Mouse (Mus musculus): ENCODE results near the gene Cd83. TPM values are rescaled to one million over a fixed set of nuclear protein-coding genes. Genes with fewer than 3 reads are reported as not detected.

The Cd83 gene
- polyA plus RNA-seq, 1 experiment from 2014 or later: 17.7 TPM

GRCm38 (mm10) chr13:43773020-43773419 is 11.6 kb upstream of the Cd83 start:
- no peak overlapping the region for H3K4me3 ChIP-seq (ENCODE audit: low read length)
- 0 out of 2 replicates have a peak, but pooled peaks cover 2% of the 10 kb centered on the region for H3K27me3 ChIP-seq (ENCODE audit: control insufficient read depth, insufficient read depth, low read length)
- H3K4me2 ChIP-seq (ENCODE audit: low read depth, low read length): no peak overlapping the region
- ATAC-seq (replicated peaks; ENCODE audit: extremely low read depth, insufficient read depth, low FRiP score): no peak
- H3K9me3 ChIP-seq (replicated peaks; ENCODE audit: control insufficient read depth, low read length): no peaks in the 10 kb centered on the region
- no peak overlapping the region for H3K27ac ChIP-seq (ENCODE audit: low read length)
- WGBS: 91% methylated on average over 6 of the region's 6 CpGs
- H3K9ac ChIP-seq (ENCODE audit: low read length): no peak overlapping the region
- no peaks in the 10 kb centered on the region for H3K36me3 ChIP-seq (ENCODE audit: control insufficient read depth, insufficient read depth)
- peaks cover 13% of the 10 kb centered on the region for H3K4me1 ChIP-seq (ENCODE audit: control insufficient read depth, insufficient read depth, low read length)

- peak; percentile 49; the same call in 1 of the 2 replicates for ATAC-seq (replicated peaks; ENCODE audit: extremely low read depth, insufficient read depth, low FRiP score)
- H3K4me3 ChIP-seq (ENCODE audit: low read length): no peak overlapping the region
- H3K27ac ChIP-seq (ENCODE audit: low read length): no peak overlapping the region
- no peaks in the 10 kb centered on the region for H3K36me3 ChIP-seq (ENCODE audit: control insufficient read depth, insufficient read depth)
- H3K4me2 ChIP-seq (ENCODE audit: low read depth, low read length): no peak overlapping the region
- H3K27me3 ChIP-seq (ENCODE audit: control insufficient read depth, insufficient read depth, low read length): 0 out of 2 replicates have a peak, but pooled peaks cover 2% of the 10 kb centered on the region
- peaks cover 13% of the 10 kb centered on the region for H3K4me1 ChIP-seq (ENCODE audit: control insufficient read depth, insufficient read depth, low read length)
- no peaks in the 10 kb centered on the region for H3K9me3 ChIP-seq (replicated peaks; ENCODE audit: control insufficient read depth, low read length)
- no peak overlapping the region for H3K9ac ChIP-seq (ENCODE audit: low read length)
- 40% methylated on average over 15 of the region's 15 CpGs for WGBS
Measured at GRCm38 (mm10) chr13:43773965-43774566, 10.5 kb upstream of the Cd83 start.

GRCm38 (mm10) chr13:43774605-43775426 is 9.8 kb upstream of the Cd83 start:
- no peak overlapping the region for H3K9ac ChIP-seq (ENCODE audit: low read length)
- WGBS: 58% methylated on average over 13 of the region's 13 CpGs

GRCm38 (mm10) chr13:43775427-43775733 is 9.2 kb upstream of the Cd83 start:
- H3K4me1 ChIP-seq (ENCODE audit: control insufficient read depth, insufficient read depth, low read length): peaks cover 13% of the 10 kb centered on the region
- no peaks in the 10 kb centered on the region for H3K9me3 ChIP-seq (replicated peaks; ENCODE audit: control insufficient read depth, low read length)
- ATAC-seq (replicated peaks; ENCODE audit: extremely low read depth, insufficient read depth, low FRiP score): no peak
- H3K4me2 ChIP-seq (ENCODE audit: low read depth, low read length): no peak overlapping the region
- H3K27me3 ChIP-seq (ENCODE audit: control insufficient read depth, insufficient read depth, low read length): 0 out of 2 replicates have a peak, but pooled peaks cover 2% of the 10 kb centered on the region
- H3K36me3 ChIP-seq (ENCODE audit: control insufficient read depth, insufficient read depth): no peaks in the 10 kb centered on the region
- no peak overlapping the region for H3K27ac ChIP-seq (ENCODE audit: low read length)
- WGBS: 79% methylated on average over 2 of the region's 2 CpGs
- no peak overlapping the region for H3K9ac ChIP-seq (ENCODE audit: low read length)
- no peak overlapping the region for H3K4me3 ChIP-seq (ENCODE audit: low read length)

More at GRCm38 (mm10) chr13:43774605-43775426, 9.8 kb upstream of the Cd83 start:
- ATAC-seq (replicated peaks; ENCODE audit: extremely low read depth, insufficient read depth, low FRiP score): no peak
- Histone ChIP-seq H3K27ac (ENCODE audit: low read length) (no peak overlapping the region), H3K4me2 (ENCODE audit: low read depth, low read length) (peak overlapping the region; percentile 12; the same call in 1 of the 2 replicates), H3K9me3 (replicated peaks; ENCODE audit: control insufficient read depth, low read length) (no peaks in the 10 kb centered on the region), H3K4me1 (ENCODE audit: control insufficient read depth, insufficient read depth, low read length) (peaks cover 13% of the 10 kb centered on the region), H3K36me3 (ENCODE audit: control insufficient read depth, insufficient read depth) (no peaks in the 10 kb centered on the region), H3K27me3 (ENCODE audit: control insufficient read depth, insufficient read depth, low read length) (0 out of 2 replicates have a peak, but pooled peaks cover 2% of the 10 kb centered on the region), H3K4me3 (ENCODE audit: low read length) (no peak overlapping the region)

- Histone ChIP-seq H3K4me1 (ENCODE audit: control insufficient read depth, insufficient read depth, low read length) (peaks cover 13% of the 10 kb centered on the region), H3K4me2 (ENCODE audit: low read depth, low read length) (no peak overlapping the region), H3K27me3 (ENCODE audit: control insufficient read depth, insufficient read depth, low read length) (0 out of 2 replicates have a peak, but pooled peaks cover 2% of the 10 kb centered on the region), H3K9me3 (replicated peaks; ENCODE audit: control insufficient read depth, low read length) (no peaks in the 10 kb centered on the region), H3K9ac (ENCODE audit: low read length) (no peak overlapping the region), H3K27ac (ENCODE audit: low read length) (no peak overlapping the region), H3K4me3 (ENCODE audit: low read length) (no peak overlapping the region), H3K36me3 (ENCODE audit: control insufficient read depth, insufficient read depth) (no peaks in the 10 kb centered on the region)
- 60% methylated on average over 9 of the region's 9 CpGs for WGBS
- no peak for ATAC-seq (replicated peaks; ENCODE audit: extremely low read depth, insufficient read depth, low FRiP score)
Measured at GRCm38 (mm10) chr13:43777321-43778002, 7.1 kb upstream of the Cd83 start.

- Histone ChIP-seq H3K4me1 (ENCODE audit: control insufficient read depth, insufficient read depth, low read length) (peaks cover 13% of the 10 kb centered on the region), H3K27me3 (ENCODE audit: control insufficient read depth, insufficient read depth, low read length) (peaks cover 2% of the 10 kb centered on the region; the same call in 1 of the 2 replicates), H3K9ac (ENCODE audit: low read length) (no peak overlapping the region), H3K27ac (ENCODE audit: low read length) (no peak overlapping the region), H3K4me3 (ENCODE audit: low read length) (no peak overlapping the region), H3K9me3 (replicated peaks; ENCODE audit: control insufficient read depth, low read length) (no peaks in the 10 kb centered on the region), H3K4me2 (ENCODE audit: low read depth, low read length) (no peak overlapping the region), H3K36me3 (ENCODE audit: control insufficient read depth, insufficient read depth) (no peaks in the 10 kb centered on the region)
- ATAC-seq (replicated peaks; ENCODE audit: extremely low read depth, insufficient read depth, low FRiP score): no peak
- WGBS: 49% methylated on average over 6 of the region's 6 CpGs
Measured at GRCm38 (mm10) chr13:43778021-43778649, 6.4 kb upstream of the Cd83 start.

- no peaks in the 10 kb centered on the region for H3K36me3 ChIP-seq (ENCODE audit: control insufficient read depth, insufficient read depth)
Measured at GRCm38 (mm10) chr13:43778971-43779370, 5.6 kb upstream of the Cd83 start.

GRCm38 (mm10) chr13:43780071-43780470 is 4.5 kb upstream of the Cd83 start:
- Histone ChIP-seq H3K9ac (ENCODE audit: low read length) (no peak overlapping the region), H3K9me3 (replicated peaks; ENCODE audit: control insufficient read depth, low read length) (no peaks in the 10 kb centered on the region), H3K4me3 (ENCODE audit: low read length) (no peak overlapping the region), H3K27ac (ENCODE audit: low read length) (no peak overlapping the region), H3K4me1 (ENCODE audit: control insufficient read depth, insufficient read depth, low read length) (peaks cover 8% of the 10 kb centered on the region), H3K27me3 (ENCODE audit: control insufficient read depth, insufficient read depth, low read length) (peaks cover 4% of the 10 kb centered on the region; the same call in 1 of the 2 replicates), H3K4me2 (ENCODE audit: low read depth, low read length) (no peak overlapping the region), H3K36me3 (ENCODE audit: control insufficient read depth, insufficient read depth) (no peaks in the 10 kb centered on the region)
- no peak for ATAC-seq (replicated peaks; ENCODE audit: extremely low read depth, insufficient read depth, low FRiP score)
- WGBS: 73% methylated on average over 8 of the region's 8 CpGs

More at GRCm38 (mm10) chr13:43778971-43779370, 5.6 kb upstream of the Cd83 start:
- no peak overlapping the region for H3K27ac ChIP-seq (ENCODE audit: low read length)
- 86% methylated on average over 4 of the region's 4 CpGs for WGBS
- ATAC-seq (replicated peaks; ENCODE audit: extremely low read depth, insufficient read depth, low FRiP score): no peak
- H3K4me3 ChIP-seq (ENCODE audit: low read length): no peak overlapping the region
- H3K9ac ChIP-seq (ENCODE audit: low read length): no peak overlapping the region
- H3K27me3 ChIP-seq (ENCODE audit: control insufficient read depth, insufficient read depth, low read length): peaks cover 3% of the 10 kb centered on the region; the same call in 1 of the 2 replicates
- no peak overlapping the region for H3K4me2 ChIP-seq (ENCODE audit: low read depth, low read length)
- no peaks in the 10 kb centered on the region for H3K9me3 ChIP-seq (replicated peaks; ENCODE audit: control insufficient read depth, low read length)
- peaks cover 11% of the 10 kb centered on the region for H3K4me1 ChIP-seq (ENCODE audit: control insufficient read depth, insufficient read depth, low read length)
